Mouse (Mus musculus): Measurements from ENCODE around the gene Ntrk3.
A peak's percentile ranks its signal among the peaks of the same experiment; 100 is the strongest.

The Ntrk3 gene

DNA sequence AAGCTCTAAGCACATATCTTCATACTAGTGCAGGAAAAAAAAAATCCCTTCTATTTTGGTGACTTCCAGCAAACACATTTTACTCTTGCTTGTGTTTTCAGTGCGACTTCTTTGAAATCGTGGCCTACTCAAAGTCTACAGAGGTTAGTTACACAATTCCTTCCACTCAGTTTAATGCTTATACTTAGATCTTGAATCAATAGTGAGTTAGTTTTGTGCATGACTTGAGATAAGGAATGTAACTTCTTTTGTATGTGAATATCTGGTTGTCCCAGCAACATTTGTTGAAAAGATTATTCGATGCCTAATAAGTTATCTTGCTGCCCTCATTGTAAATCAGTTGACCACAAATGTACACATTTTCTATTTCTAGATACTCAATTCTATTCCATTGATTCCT is 411.6 kb downstream of the Ntrk3 start:
- DNase-seq: no peak

DNA sequence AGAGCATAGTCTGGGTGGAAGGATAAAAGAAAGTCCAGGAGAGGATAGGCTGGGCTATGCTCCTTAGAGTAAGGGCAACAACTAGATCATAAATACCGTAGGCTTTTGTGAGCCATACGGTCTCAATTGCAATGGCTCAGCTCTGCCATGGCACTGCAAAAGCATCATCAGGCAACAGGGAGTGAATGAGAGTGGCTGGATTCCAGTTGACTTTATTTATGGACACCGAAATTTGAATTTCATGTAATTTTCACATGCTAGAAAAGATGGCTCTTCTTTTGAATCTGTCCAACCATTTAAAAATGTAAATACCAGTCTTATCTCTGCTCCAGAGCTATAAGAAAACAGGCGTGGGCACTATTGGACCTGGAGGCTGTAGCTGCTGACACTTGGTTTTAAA is 419.2 kb downstream of the Ntrk3 start:
- DNase-seq: no peak

DNA sequence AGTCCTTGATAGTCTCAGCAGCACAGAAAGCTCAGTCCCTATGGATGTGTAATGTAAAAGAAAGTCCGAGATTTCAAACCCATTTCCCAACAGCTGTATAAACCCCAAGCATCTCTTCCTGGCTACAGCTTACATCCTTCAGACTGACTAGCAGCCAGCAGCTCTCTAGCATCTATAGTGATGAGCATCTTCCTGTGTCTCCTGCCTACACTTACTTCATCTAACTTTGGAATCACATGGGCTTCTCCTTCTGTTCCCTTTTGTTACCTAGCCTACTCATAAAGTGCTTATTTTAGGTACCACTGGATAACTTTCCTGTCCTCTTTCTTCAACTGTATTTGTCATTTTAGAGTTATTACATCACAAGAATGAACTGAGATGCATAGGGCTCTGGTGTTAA is 432.0 kb downstream of the Ntrk3 start:
- DNase-seq: no peak

DNA sequence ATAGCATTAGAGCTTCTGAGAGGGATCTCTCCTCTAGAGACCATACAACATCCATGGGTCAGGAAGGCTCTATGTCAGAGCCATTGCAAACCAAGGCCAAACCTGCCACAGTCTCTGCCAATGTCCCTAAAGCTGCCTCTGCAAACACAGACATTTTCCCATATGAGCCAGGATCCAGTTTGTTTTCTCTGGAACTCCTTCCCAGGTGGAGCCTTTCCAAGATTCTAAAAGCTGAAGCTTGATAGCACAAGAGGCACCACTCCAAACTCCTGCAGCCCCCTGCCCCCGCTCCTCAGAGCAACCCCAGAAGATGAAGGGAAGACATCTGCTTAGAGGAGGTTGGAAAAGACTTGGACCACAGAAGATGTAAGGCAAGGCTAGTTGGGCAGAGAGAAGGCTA is 432.8 kb downstream of the Ntrk3 start:
- DNase-seq: no peak

DNA sequence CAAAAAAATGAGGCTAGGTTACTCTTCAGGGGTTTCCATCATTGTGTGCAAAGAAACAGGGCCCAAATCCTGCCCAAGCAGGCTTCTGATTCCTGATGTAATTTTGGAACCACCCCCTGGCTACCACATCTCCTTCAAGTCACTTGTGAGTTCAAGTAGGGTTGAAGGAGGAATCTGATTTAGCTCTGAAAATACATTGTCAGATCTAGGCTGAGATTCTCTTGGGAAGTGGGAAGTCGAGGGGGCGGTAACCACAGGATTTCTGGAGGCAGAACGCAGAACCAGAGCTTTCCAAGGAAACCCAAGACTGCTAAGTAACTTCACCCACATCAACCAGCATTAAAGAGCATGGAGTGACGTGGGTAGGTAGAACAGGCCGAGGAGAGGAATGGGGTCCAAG is 440.5 kb downstream of the Ntrk3 start:
- DNase-seq: no peak

DNA sequence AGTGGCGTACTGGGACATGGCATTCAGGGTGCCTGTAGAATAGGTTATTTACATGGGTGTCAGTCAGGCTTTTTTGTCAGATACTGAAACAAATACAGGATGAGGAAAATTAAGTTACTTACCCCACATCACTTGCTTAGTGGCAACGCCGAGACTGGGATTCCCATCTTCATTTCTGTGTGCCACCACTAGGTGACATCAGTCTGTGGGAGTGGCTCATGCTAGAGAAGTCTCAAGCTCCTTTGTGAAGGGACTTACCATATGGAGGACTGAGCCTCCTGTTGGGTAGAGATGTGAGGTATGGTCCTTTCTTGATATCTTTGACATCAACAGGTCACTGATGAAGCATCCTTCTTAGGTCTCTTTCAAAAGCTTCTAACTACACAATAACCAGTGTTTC is 443.5 kb downstream of the Ntrk3 start:
- DNase-seq: no peak

DNA sequence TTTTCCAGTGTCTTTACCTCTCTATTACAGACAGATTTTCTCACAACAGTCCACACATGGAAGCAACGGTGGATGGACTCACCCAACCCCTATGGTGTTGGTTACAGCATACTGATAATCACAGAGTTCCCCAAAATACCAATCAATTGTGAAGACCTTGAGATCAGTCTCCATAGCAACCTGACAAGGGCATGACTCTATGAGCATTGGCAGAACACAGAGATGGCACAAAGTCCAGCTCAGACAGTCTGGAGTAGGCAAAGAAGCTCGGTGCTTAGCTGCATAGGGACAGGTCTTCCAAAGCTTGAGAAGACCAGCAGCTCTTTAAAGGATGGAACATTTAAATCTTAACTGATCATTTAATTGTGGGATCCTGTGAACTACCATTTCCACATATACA is 447.6 kb downstream of the Ntrk3 start:
- no peak for DNase-seq

DNA sequence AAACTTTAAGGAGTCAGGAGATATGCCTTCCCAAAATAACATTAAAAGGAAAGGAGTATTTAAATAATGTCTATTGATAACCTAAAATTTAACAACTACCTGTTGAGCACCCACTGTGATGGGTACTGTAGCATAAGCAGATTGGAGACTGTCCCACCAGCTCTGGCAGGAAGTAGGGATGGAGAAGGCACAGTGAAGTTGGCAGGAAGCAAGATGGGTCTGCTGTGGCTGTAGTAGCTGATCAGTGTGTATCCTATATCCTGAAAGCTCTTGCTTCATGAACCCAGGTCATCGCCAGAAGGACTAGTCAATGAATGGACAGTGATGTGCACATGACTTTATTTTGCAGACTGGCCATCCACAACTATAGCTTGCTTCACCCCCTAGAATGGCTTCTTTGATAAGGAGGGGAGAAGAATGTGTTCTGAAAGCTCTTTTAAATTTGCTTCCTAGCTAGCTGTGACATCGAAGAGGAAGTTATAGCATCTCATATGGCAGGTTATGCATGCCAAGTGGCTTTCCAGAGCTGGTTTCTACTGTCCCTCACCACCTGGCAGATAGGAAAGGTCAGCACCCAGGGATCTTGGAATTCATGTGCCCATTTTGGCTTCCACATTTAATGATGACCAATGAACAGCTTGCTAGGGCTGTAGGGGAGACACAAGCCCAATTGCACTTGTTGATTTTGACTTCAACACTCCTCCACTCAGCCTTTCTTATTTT is 451.1 kb downstream of the Ntrk3 start:
- no peak for DNase-seq

DNA sequence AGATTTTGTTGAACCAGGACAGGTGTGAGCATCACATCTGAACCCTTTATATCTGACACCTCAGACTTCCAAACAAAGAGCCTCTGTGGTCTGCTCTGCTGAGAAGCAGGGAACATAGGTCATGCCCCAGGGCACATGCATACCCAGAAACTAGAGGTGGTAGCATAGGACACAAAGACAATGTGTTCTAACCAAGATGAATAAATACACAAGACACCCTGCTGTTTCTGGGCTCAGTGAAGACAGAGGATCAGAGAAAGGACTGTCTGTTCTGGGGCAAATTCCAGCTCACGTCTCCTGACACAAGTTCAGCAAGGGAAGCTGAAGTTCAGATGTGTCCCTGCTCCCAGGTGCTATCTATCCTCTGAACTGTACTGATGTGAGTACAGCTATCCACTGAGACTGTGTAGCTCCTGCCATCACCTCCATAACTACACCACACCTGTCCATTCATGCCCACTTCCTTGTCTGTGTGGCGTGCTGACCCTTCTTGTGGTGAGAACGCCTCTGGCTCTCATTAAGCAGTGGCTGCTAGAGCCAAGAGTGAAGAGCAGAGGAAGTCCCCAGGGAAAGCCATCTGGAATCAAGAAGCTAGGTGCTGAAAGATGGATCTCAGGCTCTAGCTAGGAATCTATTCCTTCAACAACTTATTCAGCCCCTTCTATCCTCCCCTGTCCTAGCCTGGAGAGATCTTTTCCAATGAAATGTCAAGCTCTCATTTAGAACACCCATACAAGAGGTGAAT is 468.1 kb downstream of the Ntrk3 start:
- no peak for DNase-seq

DNA sequence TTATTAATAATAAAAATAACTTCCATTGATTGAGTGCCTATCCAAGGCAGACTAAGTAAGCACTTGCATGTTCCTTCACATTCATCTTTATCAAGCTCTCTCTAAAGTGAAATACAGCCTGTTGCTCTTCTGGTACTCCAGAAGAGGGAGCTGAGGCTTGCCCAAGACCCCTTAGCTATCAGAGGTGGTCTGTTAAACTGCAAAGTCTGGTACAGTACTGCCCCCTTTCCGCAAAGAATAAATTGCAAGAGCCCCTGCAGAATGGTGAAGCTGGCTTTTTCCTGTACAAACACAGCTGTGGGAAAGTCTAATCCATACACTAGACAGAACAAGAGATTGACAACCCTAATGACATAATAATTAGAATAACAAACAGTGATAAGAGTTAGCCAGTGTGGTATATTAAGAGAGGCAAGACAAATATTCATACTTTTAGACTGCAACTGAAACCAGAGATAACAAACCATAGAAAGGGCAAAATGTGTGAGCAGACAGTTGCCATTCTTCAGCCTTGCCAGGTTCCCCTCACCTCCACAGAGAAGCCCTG is 470.3 kb downstream of the Ntrk3 start:
- peak; percentile 33 for DNase-seq

DNA sequence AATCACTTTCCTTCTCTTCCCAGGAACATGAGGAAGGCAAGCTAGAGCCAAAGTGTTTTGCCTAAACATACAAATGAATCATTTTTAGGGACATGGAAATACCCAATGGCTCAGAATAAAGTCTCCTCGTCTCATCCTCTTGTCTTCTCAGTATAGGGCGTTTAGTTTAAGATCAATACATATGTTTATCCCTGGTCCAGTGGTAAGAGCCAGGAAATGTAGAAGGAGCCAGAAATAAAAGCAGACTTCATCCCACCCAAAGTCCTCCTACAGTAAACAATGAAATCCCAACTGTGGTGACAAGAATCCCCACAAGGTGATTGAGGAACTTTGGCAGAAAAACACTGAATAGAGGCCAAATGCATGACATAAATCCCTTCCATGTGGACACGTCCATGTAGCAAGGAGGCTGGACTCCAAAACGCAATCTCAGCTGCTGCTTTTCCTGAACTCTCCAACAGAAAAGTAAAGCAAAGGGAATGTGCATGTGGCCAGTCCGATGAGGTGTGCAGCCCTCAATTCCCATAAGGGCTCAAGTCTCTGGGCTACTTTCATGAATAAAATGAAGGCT is 473.3 kb downstream of the Ntrk3 start:
- no peak for DNase-seq

DNA sequence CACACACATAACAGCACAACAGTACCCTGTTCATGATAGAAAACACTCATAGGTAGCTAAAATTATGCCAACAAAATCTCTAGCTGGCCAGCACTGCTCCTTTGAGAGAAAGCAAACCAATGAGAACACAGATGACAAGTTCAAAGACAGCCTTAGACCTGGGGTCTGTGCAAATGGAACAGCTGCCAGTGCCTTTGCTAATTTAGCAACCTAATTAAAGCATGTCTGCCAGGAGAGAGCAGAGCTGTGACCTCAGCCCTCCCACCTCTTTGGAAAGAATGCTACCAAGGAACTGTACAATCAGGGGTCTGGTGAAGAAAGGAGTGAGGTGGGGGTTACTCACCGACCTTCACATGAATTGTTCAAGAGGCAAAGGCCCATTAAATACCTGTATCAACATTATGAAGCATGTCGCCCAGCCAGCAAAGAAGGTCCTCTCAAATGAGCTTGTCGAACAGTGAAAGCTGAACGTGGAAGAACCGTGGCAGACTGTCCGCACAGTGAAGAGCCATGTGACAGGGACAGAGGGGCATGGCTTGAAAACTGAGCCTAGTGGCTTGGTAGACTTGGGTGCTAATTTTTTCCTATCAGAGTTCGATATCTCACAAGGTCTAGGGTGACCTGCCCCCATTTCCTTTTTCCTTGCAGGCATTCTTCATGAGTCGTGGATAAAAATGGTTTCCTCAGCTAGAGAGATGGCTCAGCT is 476.2 kb downstream of the Ntrk3 start:
- DNase-seq: no peak

DNA sequence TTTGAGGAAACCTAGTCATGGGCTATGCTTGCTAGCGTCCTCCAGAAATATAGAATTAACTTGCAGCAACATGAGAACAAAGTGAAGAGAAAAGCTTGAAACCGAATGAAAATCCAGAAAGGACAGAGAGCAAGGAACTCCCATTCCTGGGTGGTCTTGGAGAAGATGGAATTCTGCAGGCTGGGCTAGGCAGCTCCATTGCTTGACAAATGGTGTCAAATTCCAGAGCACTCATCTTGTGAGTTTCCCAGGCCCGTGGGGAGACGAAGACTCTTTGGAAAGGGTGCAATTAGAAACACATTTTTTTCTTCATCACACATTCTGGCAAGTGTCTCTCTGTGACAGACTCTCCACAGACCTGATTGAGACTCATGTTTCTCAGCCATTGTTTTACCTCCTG is 479.7 kb downstream of the Ntrk3 start:
- no peak for DNase-seq

DNA sequence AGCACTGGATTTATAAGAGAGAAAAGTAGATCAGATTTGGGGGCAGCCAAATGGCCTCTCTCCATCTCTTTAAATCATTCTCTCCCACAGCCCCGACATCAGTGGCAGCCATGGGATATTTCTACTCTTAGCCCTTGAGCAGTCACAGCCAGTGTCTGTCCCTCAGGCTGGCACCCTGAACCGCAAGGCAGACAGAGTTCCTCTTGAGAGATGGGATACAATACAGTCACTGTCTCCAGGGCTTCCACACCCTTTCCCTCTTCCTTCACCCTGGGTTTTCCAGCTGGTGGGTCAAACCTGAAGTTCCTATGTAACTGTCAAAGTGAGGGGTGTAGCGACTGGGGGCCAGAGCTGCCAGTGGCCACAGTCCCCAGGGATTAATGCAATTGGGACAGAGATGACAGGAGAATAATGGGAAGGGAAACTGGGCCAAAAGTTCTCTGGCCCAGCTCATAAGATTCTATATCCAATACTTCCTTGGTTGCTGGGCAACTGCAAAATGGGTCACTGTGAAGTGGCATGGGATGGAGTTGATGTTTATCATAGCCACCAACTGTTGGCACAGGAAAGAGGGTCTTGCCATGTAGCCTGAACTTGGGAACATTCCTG is 483.9 kb downstream of the Ntrk3 start:
- no peak for DNase-seq

DNA sequence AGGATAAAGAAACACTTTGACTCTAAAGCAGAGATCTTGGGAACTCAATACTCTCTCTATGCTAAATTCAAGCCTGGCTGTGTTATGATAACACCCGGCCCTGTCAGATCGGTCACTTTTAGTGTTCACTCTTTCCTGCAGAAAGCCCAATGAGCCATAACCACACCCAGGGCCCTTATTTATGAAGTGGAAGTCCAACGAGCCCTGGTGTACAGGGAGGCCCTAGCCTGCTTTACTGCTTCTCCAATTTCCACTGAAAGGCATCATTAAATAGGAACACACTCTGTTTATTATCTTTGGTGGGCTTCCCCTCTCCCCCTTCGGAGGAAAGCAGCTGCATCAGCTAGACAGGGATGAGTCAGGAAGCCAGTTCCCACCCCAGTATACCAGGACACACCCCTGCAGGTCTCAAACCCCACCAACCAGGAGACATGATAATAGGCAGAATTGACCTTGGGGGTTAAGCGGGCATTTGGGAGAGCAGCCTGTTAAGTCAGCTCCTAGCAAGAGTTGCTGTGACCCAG is 489.6 kb downstream of the Ntrk3 start:
- DNase-seq: no peak

DNA sequence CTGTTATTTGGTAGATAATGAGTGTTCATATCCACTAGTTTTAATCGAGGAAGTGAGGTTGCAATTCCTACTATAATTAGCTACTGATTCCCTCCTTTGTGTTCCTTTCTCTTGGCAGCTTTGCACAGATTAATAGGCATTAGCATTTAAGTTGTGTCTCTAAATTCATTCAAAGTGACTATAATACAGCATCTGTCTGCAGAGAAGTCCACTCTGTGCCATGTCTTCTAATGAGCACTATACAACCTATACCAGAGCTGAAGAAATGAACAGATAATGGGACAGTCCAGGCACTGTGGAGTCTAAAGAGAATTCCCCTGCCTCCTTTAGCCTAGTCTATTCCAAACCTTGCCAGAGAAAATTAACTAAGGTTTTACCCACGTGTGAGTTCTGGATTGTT is 498.8 kb downstream of the Ntrk3 start:
- no peak for DNase-seq

DNA sequence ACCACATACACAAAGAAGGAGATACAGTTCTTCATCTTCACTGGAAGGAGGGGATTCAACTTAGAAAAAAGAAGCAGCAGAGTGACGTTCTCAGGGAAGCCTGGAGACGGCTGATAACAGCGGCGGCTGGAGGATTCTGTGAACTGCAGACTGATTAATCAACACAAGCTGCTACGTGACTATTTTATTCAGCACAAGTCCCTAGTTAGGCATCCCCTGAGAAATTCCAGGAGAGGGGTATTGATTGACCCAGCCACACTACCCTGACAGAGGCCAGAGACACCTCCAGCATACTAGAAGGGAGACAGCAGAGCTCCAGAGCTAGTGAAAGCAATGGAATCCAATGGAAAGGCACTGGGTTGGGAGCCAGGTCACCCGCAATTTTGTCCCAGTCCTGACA is 516.1 kb downstream of the Ntrk3 start:
- DNase-seq: no peak

DNA sequence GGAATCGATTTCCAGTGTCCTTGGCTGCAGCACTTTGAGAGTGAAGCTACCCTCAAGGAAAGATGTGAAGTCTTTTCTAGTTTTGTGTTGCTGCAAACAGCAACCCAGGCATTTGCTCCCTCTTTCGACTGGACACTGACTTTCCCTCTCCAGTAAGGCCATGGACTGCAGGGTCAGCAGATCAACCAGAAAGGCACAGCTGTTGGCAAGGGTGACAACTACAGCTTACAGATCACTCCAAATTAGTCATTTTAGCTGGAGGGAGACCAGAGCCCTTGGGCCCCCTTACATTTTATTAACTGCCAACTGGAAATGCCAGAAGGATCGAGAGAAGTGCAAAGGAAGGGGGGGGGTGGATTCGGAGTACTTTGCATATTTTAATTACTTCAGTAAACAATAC is 516.9 kb downstream of the Ntrk3 start:
- DNase-seq: no peak

DNA sequence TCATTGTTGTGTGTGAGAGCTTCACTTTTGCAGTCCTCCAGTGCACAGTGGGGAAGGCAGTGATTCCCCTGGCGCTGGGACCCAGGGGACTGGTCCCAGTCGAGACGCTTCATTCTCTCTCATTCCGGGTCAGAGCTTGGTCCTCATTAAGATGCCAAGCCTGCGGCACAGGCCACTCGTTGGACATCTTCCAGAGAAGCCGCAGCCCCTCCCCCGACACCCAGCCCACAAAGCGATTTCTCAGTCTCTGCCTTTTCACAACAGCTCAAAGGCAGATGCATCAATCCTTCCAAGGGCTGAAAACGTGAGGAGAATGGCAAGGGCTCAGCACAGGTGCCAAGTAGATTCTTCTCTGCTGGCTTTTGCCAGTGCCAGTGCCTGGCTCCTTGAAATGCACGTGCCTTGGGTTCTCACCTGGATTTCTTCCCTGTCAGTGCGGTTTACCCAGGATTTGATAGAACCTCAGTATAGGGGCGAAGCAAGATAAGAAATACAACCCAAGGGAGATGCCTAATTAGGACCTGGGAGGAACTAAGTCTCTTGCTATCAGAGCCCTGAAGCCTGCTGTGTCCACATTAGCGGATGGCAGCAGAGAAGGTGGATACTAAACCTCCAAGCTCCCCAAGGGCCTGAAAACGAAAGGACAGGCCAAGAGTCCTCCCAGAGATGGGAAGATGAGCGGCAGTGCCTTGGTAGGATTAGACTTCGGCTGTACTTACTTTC is 546.7 kb downstream of the Ntrk3 start:
- no peak for DNase-seq

DNA sequence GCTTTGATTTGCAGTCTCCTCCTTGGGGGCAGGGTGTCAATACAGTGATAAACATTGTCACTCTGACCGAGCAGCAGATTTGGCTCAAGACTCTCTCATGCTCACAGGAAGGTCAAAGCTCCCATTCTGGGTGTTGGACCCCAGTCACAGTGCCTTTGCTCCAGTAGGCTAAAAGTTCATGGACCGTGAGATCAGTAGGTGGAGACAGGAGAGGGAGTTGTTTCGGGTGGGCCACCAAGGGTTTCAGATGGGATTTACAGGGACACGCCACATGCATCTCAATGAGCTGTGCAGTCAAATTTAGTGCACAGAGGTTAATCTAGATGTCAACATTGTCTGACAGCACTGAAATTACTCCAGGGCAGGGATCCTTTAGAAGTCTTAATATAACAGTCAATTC is 552.2 kb downstream of the Ntrk3 start:
- no peak for DNase-seq

DNA sequence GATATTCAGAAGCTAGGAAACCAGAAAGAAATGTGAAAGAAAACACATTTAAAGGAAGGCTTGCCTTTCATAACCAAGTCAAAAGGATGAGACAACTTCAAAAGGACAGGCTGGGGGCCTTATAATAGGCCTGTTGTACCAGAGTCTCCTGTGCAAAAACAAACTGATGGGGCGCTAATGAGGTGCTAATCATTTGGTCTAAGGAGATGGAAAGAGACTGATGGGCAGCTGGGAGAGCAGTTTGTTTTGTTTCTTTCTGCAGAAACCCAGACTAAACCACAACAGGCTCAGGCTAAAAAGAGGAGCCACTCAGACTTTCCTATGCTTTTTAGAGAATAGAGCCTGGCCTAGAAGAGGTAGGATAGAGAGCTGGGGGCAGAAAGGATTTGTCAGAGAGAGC is 554.4 kb downstream of the Ntrk3 start:
- DNase-seq: no peak

DNA sequence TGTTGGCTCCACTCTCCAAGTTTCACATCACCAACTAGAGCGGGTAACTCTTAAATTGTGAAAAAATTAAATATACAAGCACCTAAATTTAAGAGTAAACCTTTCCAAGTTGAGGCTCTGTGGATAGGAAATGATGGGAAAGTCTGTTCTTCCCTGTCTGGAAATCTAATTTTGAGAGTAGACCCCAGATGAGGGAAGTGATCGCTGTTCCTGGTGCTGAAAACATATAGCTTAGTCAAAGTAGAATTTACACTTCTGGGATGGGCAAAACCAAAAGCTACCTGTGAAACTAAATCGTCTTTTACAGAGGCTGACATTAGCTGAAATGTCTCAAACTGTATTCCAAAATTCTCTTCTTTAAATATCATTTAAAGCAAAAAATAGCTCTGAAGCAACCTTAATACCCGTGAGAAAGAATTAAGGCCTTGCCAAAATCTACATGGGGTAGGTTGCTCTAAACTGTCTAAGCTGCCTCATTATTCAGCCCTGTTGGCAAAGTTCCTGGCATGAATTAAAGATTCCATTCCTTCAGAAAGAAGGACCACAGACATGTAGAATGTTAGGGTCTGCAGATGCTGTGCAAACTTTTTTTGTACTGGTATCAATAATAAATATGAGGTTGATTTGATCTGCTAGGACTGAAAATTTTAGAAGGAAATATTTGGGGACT is 557.7 kb downstream of the Ntrk3 start:
- no peak for DNase-seq

Measured in thymus, postnatal 4 days (tissue).